In genomic region chr4:43968650-43969049, GRCm38 (mm10) we compare ENCODE assay signal across 9 mouse cellular contexts. TPM values are rescaled to one million over a fixed set of nuclear protein-coding genes. Genes with fewer than 3 reads are reported as not detected.
DNase-seq lines count a peak whose midpoint lies in the region; ATAC-seq lines count a peak whose summit lies in the region.
"Had no signal": no experiment of that assay in that cellular context is flagged by ENCODE, and none has a peak within 500 bp of the region (broad histone marks: within the 10 kb centered on the region; RNA-seq: fewer than 3 reads in every experiment).

No protein-coding gene starts in this region.

- peak overlapping the region; percentile 53; the same call in 1 of the 2 replicates for H3K9ac ChIP-seq in hindbrain, embryonic 13.5 days
- H3K9ac ChIP-seq in hindbrain, embryonic 11.5 days (ENCODE audit: low read depth, low read length) = no peak overlapping the region
- H3K9ac ChIP-seq in intestine, embryonic 15.5 days = no peak overlapping the region
- H3K9ac ChIP-seq in limb, embryonic 13.5 days = peak overlapping the region; percentile 31; the same call in 1 of the 2 replicates
- H3K9ac ChIP-seq: midbrain, embryonic 12.5 days had no signal

- no peak for DNase-seq in hindbrain, embryonic 11.5 days (ENCODE audit: low spot score)
- DNase-seq in adrenal gland, adult 18-20 months (ENCODE audit: low spot score in 2 of 2) = peak; percentile 62 to 63
- DNase-seq in gastrocnemius, adult 18-20 months (ENCODE audit: low spot score) = peak; percentile 74
- peak; percentile 66 to 78 for DNase-seq in urinary bladder, postnatal 4 days (ENCODE audit: low spot score in 2 of 2)
- DNase-seq in thymus, postnatal 36 days = no peak

- peaks cover 45% of the 10 kb centered on the region for H3K4me1 ChIP-seq in hindbrain, embryonic 13.5 days (replicated peaks)
- peaks cover 12% of the 10 kb centered on the region for H3K4me1 ChIP-seq in hindbrain, embryonic 11.5 days (replicated peaks; ENCODE audit: control insufficient read depth, insufficient read depth, low read length)
- peaks cover 51% of the 10 kb centered on the region for H3K4me1 ChIP-seq in intestine, embryonic 15.5 days (replicated peaks)
- H3K4me1 ChIP-seq in limb, embryonic 13.5 days = peaks cover 43% of the 10 kb centered on the region

- no peak overlapping the region for H3K27ac ChIP-seq in hindbrain, embryonic 13.5 days
- H3K27ac ChIP-seq in hindbrain, embryonic 11.5 days (ENCODE audit: low read depth, low read length) = no peak overlapping the region
- peak overlapping the region; percentile 66 for H3K27ac ChIP-seq in intestine, embryonic 15.5 days
- H3K27ac ChIP-seq in limb, embryonic 13.5 days = no peak overlapping the region; the same call in 1 of the 2 replicates
- H3K27ac ChIP-seq: midbrain, embryonic 12.5 days had no signal

- H3K36me3 ChIP-seq in hindbrain, embryonic 13.5 days = peaks cover 14% of the 10 kb centered on the region; the same call in 1 of the 2 replicates
- H3K36me3 ChIP-seq in hindbrain, embryonic 11.5 days (ENCODE audit: control insufficient read depth, insufficient read depth, low read length) = no peaks in the 10 kb centered on the region
- H3K36me3 ChIP-seq in intestine, embryonic 15.5 days = no peaks in the 10 kb centered on the region
- peaks cover 8% of the 10 kb centered on the region for H3K36me3 ChIP-seq in limb, embryonic 13.5 days
- H3K36me3 ChIP-seq: midbrain, embryonic 12.5 days had no signal

- H3K9me3 ChIP-seq in hindbrain, embryonic 13.5 days = no peaks in the 10 kb centered on the region
- H3K9me3 ChIP-seq in hindbrain, embryonic 11.5 days (ENCODE audit: control insufficient read depth, low read length) = no peaks in the 10 kb centered on the region
- H3K9me3 ChIP-seq in intestine, embryonic 15.5 days = no peaks in the 10 kb centered on the region
- no peaks in the 10 kb centered on the region for H3K9me3 ChIP-seq in limb, embryonic 13.5 days
- H3K9me3 ChIP-seq: midbrain, embryonic 12.5 days had no signal

- no peak overlapping the region for H3K4me2 ChIP-seq in hindbrain, embryonic 13.5 days
- H3K4me2 ChIP-seq in hindbrain, embryonic 11.5 days (replicated peaks; ENCODE audit: low read depth, low read length) = no peak overlapping the region
- peak overlapping the region; percentile 9; the same call in 1 of the 2 replicates for H3K4me2 ChIP-seq in intestine, embryonic 15.5 days (replicated peaks)
- no peak overlapping the region for H3K4me2 ChIP-seq in limb, embryonic 13.5 days (replicated peaks)
- H3K4me2 ChIP-seq: midbrain, embryonic 12.5 days had no signal

- no peaks in the 10 kb centered on the region for H3K27me3 ChIP-seq in hindbrain, embryonic 13.5 days
- no peaks in the 10 kb centered on the region for H3K27me3 ChIP-seq in hindbrain, embryonic 11.5 days (ENCODE audit: control insufficient read depth, insufficient read depth, low read length)
- H3K27me3 ChIP-seq in intestine, embryonic 15.5 days (replicated peaks) = no peaks in the 10 kb centered on the region
- H3K27me3 ChIP-seq in limb, embryonic 13.5 days = no peaks in the 10 kb centered on the region

- no peak for ATAC-seq in hindbrain, embryonic 13.5 days (ENCODE audit: low FRiP score)
- no peak for ATAC-seq in hindbrain, embryonic 11.5 days (ENCODE audit: low FRiP score)
- ATAC-seq in intestine, embryonic 15.5 days = no peak
- ATAC-seq in limb, embryonic 13.5 days (ENCODE audit: low FRiP score, low read depth) = no peak

- WGBS in hindbrain, embryonic 13.5 days = 54% methylated on average over 13 of the region's 13 CpGs
- 40% methylated on average over 13 of the region's 13 CpGs for WGBS in hindbrain, embryonic 11.5 days
- 41% methylated on average over 13 of the region's 13 CpGs for WGBS in intestine, embryonic 15.5 days
- WGBS in limb, embryonic 13.5 days = 53% methylated on average over 13 of the region's 13 CpGs

- H3K4me3 ChIP-seq in hindbrain, embryonic 13.5 days = no peak overlapping the region
- H3K4me3 ChIP-seq in hindbrain, embryonic 11.5 days (ENCODE audit: low read depth, low read length) = no peak overlapping the region
- no peak overlapping the region for H3K4me3 ChIP-seq in intestine, embryonic 15.5 days (replicated peaks)
- no peak overlapping the region for H3K4me3 ChIP-seq in limb, embryonic 13.5 days
- H3K4me3 ChIP-seq: midbrain, embryonic 12.5 days had no signal

RNA-seq across cellular contexts. Expression of gene Glipr2, which starts 11.4 kb away (rescaled TPM):
- 48.5 TPM in 2 replicates for polyA plus RNA-seq in hindbrain, embryonic 13.5 days (2015; fragmentation: Nextera tagmentation; extraction: Ambion mirVana)
- 109 and 117 TPM in 2 replicates for polyA plus RNA-seq in hindbrain, embryonic 11.5 days (2014; fragmentation: Nextera tagmentation; extraction: Ambion mirVana)
- total RNA-seq in adrenal gland, adult 18-20 months (2021) = 1 to 10 TPM; 3.5 to 6.4 TPM
- total RNA-seq in gastrocnemius, adult 18-20 months (2021) = 1 to 10 TPM; 1.8 to 2.5 TPM
- polyA plus RNA-seq in intestine, embryonic 15.5 days (2015; fragmentation: Nextera tagmentation; extraction: Ambion mirVana) = 85.4 and 88.7 TPM in 2 replicates
- polyA plus RNA-seq in limb, embryonic 13.5 days (2015; fragmentation: Nextera tagmentation; extraction: Ambion mirVana) = 124 and 125 TPM in 2 replicates

RNA-seq across cellular contexts. Expression of gene Ccin, which starts 14.6 kb away (rescaled TPM):
- polyA plus RNA-seq in hindbrain, embryonic 13.5 days (2015; fragmentation: Nextera tagmentation; extraction: Ambion mirVana) = not detected in 2 replicates
- polyA plus RNA-seq in hindbrain, embryonic 11.5 days (2014; fragmentation: Nextera tagmentation; extraction: Ambion mirVana) = 0.17 TPM in 1 of 2 replicates, not detected in the other
- total RNA-seq in adrenal gland, adult 18-20 months (2021) = not detected
- not detected for total RNA-seq in gastrocnemius, adult 18-20 months (2021)
- polyA plus RNA-seq in intestine, embryonic 15.5 days (2015; fragmentation: Nextera tagmentation; extraction: Ambion mirVana) = not detected in 2 replicates
- not detected in 2 replicates for polyA plus RNA-seq in limb, embryonic 13.5 days (2015; fragmentation: Nextera tagmentation; extraction: Ambion mirVana)
- polyA plus RNA-seq: midbrain, embryonic 12.5 days had no signal

RNA-seq across cellular contexts. Expression of gene Clta, which starts 35.6 kb away (rescaled TPM):
- 320 and 330 TPM in 2 replicates for polyA plus RNA-seq in hindbrain, embryonic 13.5 days (2015; fragmentation: Nextera tagmentation; extraction: Ambion mirVana)
- polyA plus RNA-seq in hindbrain, embryonic 11.5 days (2014; fragmentation: Nextera tagmentation; extraction: Ambion mirVana) = 284 and 291 TPM in 2 replicates
- 100 to 1,000 TPM; 169 to 180 TPM for total RNA-seq in adrenal gland, adult 18-20 months (2021)
- 10 to 100 TPM; 48.4 to 58.3 TPM for total RNA-seq in gastrocnemius, adult 18-20 months (2021)
- 260 and 272 TPM in 2 replicates for polyA plus RNA-seq in intestine, embryonic 15.5 days (2015; fragmentation: Nextera tagmentation; extraction: Ambion mirVana)
- 246 and 261 TPM in 2 replicates for polyA plus RNA-seq in limb, embryonic 13.5 days (2015; fragmentation: Nextera tagmentation; extraction: Ambion mirVana)

Comparison
In these comparisons a context has a peak if more than half of its experiments do, and no peak if none do; other contexts are left out.
1. H3K9ac ChIP-seq: peak in hindbrain, embryonic 13.5 days (single experiment) and limb, embryonic 13.5 days (single experiment); none in hindbrain, embryonic 11.5 days (single experiment) and intestine, embryonic 15.5 days (single experiment).
2. DNase-seq: peak in adrenal gland, adult 18-20 months (2 of 2), gastrocnemius, adult 18-20 months (single experiment) and urinary bladder, postnatal 4 days (2 of 2); none in hindbrain, embryonic 11.5 days (single experiment) and thymus, postnatal 36 days (0 of 2).